Mouse (Mus musculus): Measurements from ENCODE around the gene Msi2.

- TF ChIP-seq POLR2A (IDR thresholded peaks at IDR 0.05; ENCODE audit: borderline replicate concordance, control insufficient read depth, low read depth, low read length) (no peak), CTCF (IDR thresholded peaks at IDR 0.05; ENCODE audit: control insufficient read depth, insufficient read depth, low read length) (no peak)
Observed at GRCm38 (mm10) chr11:88636319-88636718, 82.0 kb downstream of the Msi2 start.
